Mouse (Mus musculus) bone marrow macrophage, adult 2 months (primary cell): ENCODE results near the gene Stx16. TPM values are rescaled to one million over a fixed set of nuclear protein-coding genes. Genes with fewer than 3 reads are reported as not detected.

Experiments used
- H3K27ac ChIP-seq: 2 replicates; pipeline ENCODE4 v1.5.1; 2012; ENCODE audit warnings: low read depth, low read length; ENCODE audit not compliant: insufficient read depth
- H3K4me1 ChIP-seq: 2 replicates; pipeline ENCODE4 v1.6.1; 2012; ENCODE audit warnings: low read length; ENCODE audit not compliant: control insufficient read depth, insufficient read depth
- H3K4me3 ChIP-seq: 2 replicates; pipeline ENCODE4 v1.5.1; 2012; ENCODE audit warnings: mild to moderate bottlenecking, low read length, moderate library complexity; ENCODE audit not compliant: insufficient read depth
- CTCF ChIP-seq: IDR thresholded peaks from 2 replicates; pipeline ENCODE4 v1.5.1; 2012; ENCODE audit warnings: low read depth, mild to moderate bottlenecking, low read length, moderate library complexity
- POLR2A ChIP-seq: IDR thresholded peaks from 2 replicates; pipeline ENCODE4 v1.6.1; 2012; ENCODE audit warnings: mild to moderate bottlenecking, low read depth, low read length, borderline replicate concordance
- polyA plus RNA-seq: library from polyadenylated mRNA; stranded (reverse); fragments of >200 nt; gene quantifications from 2 replicates; pipeline ENCODE4 v1.2.4, GENCODE M21; 2012; ENCODE audit not compliant: missing spikeins, insufficient read depth, insufficient read length

The Stx16 gene
- polyA plus RNA-seq = 108 and 119 TPM in 2 replicates

DNA sequence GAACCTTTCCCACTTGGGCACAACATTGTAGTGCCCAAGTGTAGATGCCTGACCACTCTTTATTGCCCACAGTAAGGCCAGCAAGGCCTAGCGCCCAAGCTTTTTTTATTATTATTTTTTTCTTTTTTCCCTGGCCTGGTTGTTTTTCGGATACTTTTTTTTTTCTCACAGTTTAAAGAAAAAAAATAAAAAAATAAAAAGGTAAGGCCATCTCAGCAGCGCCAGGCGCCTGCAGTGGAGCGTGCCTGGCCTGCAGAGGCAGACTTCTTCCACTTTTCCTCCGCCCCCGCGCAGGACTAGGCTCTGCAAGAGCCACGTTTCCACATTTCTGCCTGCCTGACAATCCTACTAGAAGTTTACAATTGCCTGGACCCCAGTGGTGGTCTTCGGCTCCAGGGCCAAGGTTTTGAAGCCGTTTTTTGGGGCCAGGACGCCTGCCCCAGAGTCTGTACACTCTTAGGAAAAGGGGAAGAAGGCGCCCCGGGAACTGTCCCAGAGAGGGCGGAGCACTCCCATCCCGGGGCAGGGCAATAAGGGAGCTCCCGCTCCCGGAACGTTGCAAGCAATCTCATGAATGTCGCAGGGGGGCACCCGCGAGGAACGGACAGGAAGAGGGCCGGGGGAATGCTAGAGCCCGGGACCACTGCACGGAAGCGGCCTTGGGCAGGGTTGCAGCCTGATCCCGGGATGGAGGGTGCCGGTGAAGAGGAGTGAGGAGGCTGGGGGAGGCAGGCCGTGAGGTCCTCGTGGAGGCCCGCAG lies at the start of gene Stx16:
Gene Stx16 (plus strand): TSS at position 636 of the 760 bp plus-strand sequence.
- Histone ChIP-seq H3K4me1 (peaks cover 6% of the 10 kb centered on the region), H3K4me3 (peak within 1 kb of the TSS; percentile 98), H3K27ac (peak within 1 kb of the TSS; percentile 93)
- TF ChIP-seq POLR2A (no peak), CTCF (peak; percentile 54; the same call in 1 of the 2 replicates)

DNA sequence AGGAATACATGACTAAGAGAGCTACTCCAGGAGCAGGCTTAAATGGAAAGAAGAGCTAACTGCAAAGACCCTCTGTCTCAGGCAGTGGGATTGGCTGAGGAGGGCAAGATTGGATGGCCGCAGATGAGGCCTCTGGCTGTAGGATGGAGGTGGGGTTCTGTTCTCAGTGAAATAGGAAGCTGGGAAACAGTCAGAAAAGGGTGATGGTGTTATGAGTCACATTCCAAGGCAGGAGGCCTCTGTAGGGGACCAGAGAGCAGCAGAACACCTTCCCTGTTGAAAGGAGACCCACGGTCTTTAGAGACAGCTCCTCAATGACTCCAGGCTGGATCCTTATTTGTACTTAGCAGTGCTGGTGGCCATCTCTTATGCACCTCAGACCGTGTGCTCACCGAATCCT lies 49.7 kb upstream of the Stx16 start:
- TF ChIP-seq POLR2A = no peak
- TF ChIP-seq CTCF = no peak
- Histone ChIP-seq H3K27ac (no peak overlapping the region), H3K4me3 (no peak overlapping the region), H3K4me1 (no peaks in the 10 kb centered on the region)

DNA sequence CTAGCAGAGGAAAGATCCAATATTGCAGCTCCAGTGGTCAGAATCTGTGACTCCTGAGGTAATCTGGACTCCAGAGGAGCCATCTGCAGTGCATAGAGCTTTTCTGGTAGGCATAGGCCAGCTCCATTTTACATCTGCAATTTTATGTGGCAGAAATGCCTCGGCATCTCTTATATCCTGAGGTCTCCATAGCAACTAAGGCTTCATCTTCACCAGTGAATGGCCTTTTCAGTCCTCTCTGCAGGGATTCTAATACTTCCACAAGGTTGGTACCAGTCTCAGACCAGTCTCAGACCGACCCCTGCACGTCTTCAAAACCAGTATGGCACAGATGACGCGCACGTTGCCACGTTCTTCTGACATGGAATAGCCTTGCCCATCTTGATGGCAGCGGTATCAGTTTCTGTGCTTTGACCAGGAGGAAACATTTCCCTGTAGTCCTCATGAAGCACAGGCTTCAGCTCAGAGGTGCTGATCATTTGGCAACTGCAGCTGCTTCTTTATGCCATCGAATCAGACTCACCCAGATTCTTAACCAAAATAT lies 42.8 kb upstream of the Stx16 start:
- Histone ChIP-seq H3K27ac (no peak overlapping the region), H3K4me3 (no peak overlapping the region), H3K4me1 (no peaks in the 10 kb centered on the region)
- no peak for TF ChIP-seq CTCF
- no peak for TF ChIP-seq POLR2A

DNA sequence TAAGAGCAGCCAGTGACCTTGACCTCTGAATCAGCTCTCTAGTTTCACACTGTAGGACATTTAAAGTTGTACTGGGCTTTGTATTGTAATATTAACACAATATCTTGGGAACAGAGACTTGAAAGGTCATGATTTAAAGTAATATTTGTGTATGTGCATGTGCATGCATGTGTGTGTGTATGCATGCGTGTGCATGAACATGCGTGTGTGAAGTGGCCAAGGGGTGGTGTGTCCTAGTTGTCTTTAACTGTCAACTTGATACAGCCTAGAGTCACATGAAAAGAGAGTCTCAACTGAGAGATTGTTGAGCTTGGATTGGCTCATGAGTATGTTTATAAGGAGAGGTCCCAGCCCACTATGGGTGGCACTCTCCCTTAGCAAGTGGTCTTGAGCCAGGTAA lies 28.5 kb upstream of the Stx16 start:
- Histone ChIP-seq H3K27ac (no peak overlapping the region), H3K4me3 (no peak overlapping the region), H3K4me1 (no peaks in the 10 kb centered on the region)
- TF ChIP-seq POLR2A = no peak
- no peak for TF ChIP-seq CTCF

DNA sequence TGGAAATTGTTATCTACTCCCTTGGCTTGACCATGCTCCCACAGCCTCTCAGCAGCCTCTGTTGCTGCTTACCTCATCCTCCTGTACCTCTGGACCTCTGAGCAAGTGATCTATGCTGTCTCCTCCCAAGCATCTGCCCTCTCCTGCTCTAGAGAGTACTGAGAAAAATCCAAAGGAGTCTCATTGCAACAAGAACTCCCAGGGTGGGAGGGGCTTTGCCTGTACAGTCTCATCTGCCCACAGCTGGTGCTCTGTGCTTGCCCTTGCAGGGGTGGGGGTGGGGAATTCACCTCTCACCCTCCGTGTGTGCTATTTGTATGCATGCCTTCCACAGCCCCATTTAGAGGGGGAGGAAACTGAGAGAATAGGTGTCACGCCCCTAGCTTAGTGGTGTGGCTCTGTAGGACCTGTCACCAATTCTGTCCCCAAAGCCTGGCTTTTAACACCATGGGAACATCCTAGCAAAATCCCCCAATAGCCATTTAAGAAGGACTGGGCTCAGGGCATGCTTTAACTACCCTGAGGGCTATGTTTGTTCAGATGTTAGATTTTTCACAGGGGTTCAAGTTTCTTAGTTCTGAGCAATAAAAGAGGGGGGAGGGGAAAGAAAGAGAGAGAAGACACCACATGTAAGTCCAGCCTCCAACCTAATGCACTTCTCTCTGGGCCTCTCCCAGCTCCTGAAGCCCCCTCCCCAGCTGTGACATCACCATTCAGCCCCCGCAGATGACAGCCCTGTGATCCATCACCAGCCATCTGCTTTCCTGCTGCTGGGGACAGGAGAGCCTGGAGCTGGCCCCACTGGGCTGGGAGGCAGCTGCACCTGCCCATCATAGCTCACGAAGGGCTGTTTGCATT lies 26.4 kb upstream of the Stx16 start:
- no peaks in the 10 kb centered on the region for H3K4me1 ChIP-seq
- H3K27ac ChIP-seq = no peak overlapping the region
- no peak overlapping the region for H3K4me3 ChIP-seq
- TF ChIP-seq POLR2A (no peak), CTCF (no peak)

DNA sequence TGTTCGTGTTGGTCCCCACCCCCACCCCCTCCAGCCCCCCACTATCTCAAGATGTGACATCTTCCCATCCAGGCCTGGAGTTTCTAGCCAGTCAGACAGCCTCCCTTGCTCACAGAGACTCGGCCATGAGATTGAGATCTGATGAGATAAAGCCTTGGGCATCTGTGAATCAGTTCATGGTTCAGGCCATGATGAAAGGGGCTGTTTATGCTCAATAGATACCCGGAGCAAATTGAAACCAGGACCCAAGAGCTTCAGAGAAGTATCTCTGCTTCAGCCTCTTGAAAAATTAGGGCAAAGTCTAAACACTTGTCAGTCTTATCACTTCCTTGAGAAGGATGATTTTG lies 25.8 kb upstream of the Stx16 start:
- H3K4me1 ChIP-seq = no peaks in the 10 kb centered on the region
- TF ChIP-seq POLR2A = no peak
- no peak for TF ChIP-seq CTCF
- H3K4me3 ChIP-seq = no peak overlapping the region
- no peak overlapping the region for H3K27ac ChIP-seq

DNA sequence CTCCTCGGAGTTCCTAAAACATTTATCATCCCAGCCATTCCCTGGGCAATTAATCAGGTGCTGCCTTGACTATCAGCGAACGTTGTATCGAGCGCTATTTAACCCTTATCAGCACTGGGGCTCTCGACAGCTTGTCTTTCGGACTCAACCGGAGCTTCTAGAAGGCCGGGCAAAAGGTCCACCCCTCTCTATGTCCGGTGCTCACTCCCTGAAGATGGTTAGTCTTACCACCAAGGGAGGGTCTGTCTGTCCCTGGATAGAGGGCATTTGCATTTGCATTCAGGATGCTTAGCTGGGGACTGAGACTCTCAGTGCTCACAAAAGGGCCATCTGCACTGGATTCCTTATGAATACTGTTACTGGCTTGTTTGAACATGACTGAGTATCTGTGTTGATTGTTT lies 25.0 kb upstream of the Stx16 start:
- H3K4me1 ChIP-seq = no peaks in the 10 kb centered on the region
- H3K27ac ChIP-seq = no peak overlapping the region
- TF ChIP-seq POLR2A (no peak), CTCF (no peak)
- no peak overlapping the region for H3K4me3 ChIP-seq

DNA sequence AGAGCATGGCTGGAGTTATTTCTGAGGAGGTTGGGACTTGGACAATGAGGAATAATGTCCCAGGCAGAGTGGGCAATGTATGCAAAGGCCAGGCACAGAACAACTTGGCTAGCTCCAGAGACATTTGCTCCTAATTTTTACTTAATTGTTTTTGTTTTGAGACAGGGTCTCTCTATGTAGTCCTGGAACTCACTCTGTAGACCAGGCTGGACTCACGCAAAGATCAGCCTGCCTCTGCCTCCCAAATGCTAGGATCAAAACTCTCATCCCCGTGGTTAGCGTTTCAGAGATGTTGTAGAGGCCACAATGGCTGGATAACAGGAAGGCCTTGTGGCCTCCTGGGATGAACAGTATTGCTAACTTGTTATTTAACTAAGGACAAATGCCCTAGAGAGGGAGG lies 21.6 kb upstream of the Stx16 start:
- no peak for TF ChIP-seq POLR2A
- TF ChIP-seq CTCF = no peak
- H3K27ac ChIP-seq = no peak overlapping the region
- H3K4me1 ChIP-seq = no peaks in the 10 kb centered on the region
- no peak overlapping the region for H3K4me3 ChIP-seq

DNA sequence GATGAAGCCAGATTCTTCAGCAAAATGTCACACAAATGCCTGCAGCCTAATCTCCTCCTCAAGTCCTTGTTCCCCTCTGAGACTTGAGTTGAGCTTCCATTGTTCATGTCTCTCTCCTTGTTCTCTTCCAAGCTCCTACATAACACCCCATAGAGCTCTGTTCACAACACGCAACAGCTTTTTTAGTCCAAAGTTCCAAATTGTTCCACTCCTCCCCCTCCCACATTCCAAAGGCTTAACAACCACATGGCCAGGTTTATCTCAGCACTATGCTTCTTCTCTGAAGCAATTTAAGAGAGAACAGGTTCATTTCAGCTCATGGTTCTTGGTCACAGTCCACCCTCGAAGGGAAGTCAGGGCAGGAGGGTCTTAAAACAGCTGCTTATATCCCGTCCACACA lies 18.4 kb upstream of the Stx16 start:
- Histone ChIP-seq H3K4me3 (no peak overlapping the region), H3K4me1 (no peaks in the 10 kb centered on the region), H3K27ac (no peak overlapping the region)
- TF ChIP-seq CTCF (no peak), POLR2A (no peak)

DNA sequence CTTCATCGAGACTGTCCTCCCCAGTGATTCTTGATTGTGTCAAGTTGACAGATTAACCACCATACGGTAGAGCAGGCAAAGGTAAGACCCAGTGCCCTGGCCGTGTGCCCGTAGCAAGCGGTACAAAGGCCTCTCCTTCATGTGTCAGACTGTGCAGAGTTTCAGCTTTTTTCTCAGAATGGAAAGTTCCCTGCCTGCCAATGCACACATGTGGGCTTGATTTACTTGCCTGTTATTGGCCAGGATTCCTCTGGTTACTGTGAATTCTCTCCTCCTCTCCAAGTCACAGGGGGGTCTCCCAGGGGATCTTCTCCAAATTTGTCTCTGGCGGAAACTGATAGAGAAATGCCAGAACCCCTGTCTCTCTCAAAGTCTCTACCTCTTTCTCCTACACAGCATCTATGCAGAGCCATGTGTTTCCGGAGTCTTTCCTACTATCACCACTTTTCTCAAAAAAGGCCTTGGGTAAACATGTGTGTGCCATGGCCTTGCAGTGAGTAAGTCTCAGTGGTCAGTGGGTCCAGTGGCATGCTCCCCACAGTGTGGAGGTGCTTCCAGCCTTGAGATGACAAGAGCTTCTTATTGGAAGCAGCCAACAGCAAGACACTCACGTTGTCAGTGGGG lies 17.7 kb upstream of the Stx16 start:
- no peaks in the 10 kb centered on the region for H3K4me1 ChIP-seq
- no peak overlapping the region for H3K4me3 ChIP-seq
- H3K27ac ChIP-seq = no peak overlapping the region
- TF ChIP-seq POLR2A (no peak), CTCF (no peak)
